Mouse (Mus musculus) intestine, postnatal 0 days (tissue): ENCODE measurements around the gene Sp7. TPM values are rescaled to one million over a fixed set of nuclear protein-coding genes. Genes with fewer than 3 reads are reported as not detected.
A peak's percentile ranks its signal among the peaks of the same experiment; 100 is the strongest.

Experiments
- ATAC-seq: fragments of 200-750 bp; cut with Nextera tagmentation; 2 replicates; pipeline ENCODE4 v1.8.0; 2017; ENCODE audit warnings: mild to moderate bottlenecking, moderate TSS enrichment, moderate library complexity
- H3K27ac ChIP-seq: fragments of 300-500 bp; sonication (generic); 2 replicates; pipeline ENCODE4 v1.5.1; 2014; ENCODE audit warnings: mild to moderate bottlenecking, low read depth, low read length, moderate library complexity
- H3K27me3 ChIP-seq: fragments of 300-500 bp; sonication (generic); replicated peaks from 2 replicates; pipeline ENCODE4 v1.6.1; 2014; ENCODE audit warnings: low read length, mixed read lengths; ENCODE audit not compliant: control insufficient read depth, insufficient read depth
- H3K36me3 ChIP-seq: fragments of 300-500 bp; sonication (generic); 2 replicates; pipeline ENCODE4 v1.6.1; 2014; ENCODE audit warnings: mild to moderate bottlenecking, moderate library complexity; ENCODE audit not compliant: control insufficient read depth, insufficient read depth
- H3K4me1 ChIP-seq: fragments of 300-500 bp; sonication (generic); replicated peaks from 2 replicates; pipeline ENCODE4 v1.6.1; 2014; ENCODE audit warnings: antibody characterized with exemption, low read length, mixed read lengths; ENCODE audit not compliant: control insufficient read depth, insufficient read depth
- H3K4me2 ChIP-seq: fragments of 300-500 bp; sonication (generic); replicated peaks from 2 replicates; pipeline ENCODE4 v1.6.1; 2014; ENCODE audit warnings: low read depth, mild to moderate bottlenecking, moderate library complexity
- H3K4me3 ChIP-seq: fragments of 300-500 bp; sonication (generic); 2 replicates; pipeline ENCODE4 v1.5.1; 2014; ENCODE audit warnings: low read depth, low read length
- H3K9ac ChIP-seq: fragments of 300-500 bp; sonication (generic); 2 replicates; pipeline ENCODE4 v1.6.1; 2014; ENCODE audit warnings: mild to moderate bottlenecking, low read depth, low read length
- H3K9me3 ChIP-seq: fragments of 300-500 bp; sonication (generic); 2 replicates; pipeline ENCODE4 v1.6.1; 2016; ENCODE audit warnings: mixed run types; ENCODE audit not compliant: control insufficient read depth
- CTCF ChIP-seq: sonication (generic); IDR thresholded peaks from 2 replicates; pipeline ENCODE4 v1.5.1; 2016; ENCODE audit warnings: low read depth, mild to moderate bottlenecking, control low read depth, antibody characterized with exemption, moderate library complexity
- WGBS: fragments of 180-500 bp; shearing (Covaris S2); extraction: QIAGEN DNeasy Blood & Tissue Kit; methylation state at CpG from one replicate; pipeline ENCODE4 v1.1.7; 2014; 5-methylcytosine and 5-hydroxymethylcytosine counted together
- polyA plus RNA-seq: library from polyadenylated mRNA; unstranded; fragments of >200 nt; fragmentation: Nextera tagmentation; extraction: Ambion mirVana; gene quantifications from 2 replicates; pipeline ENCODE4 v1.2.1, GENCODE M21; 2015

Gene Sp7
- 0.07 and 0.14 TPM in 2 replicates for polyA plus RNA-seq

- Histone ChIP-seq H3K4me2 (peak within 1 kb of the TSS; percentile 37), H3K4me1 (no peaks in the 10 kb centered on the region), H3K4me3 (peak within 1 kb of the TSS; percentile 11; the same call in 1 of the 2 replicates), H3K27ac (no peak within 1 kb of the TSS), H3K9ac (no peak within 1 kb of the TSS), H3K36me3 (no peaks in the 10 kb centered on the region), H3K27me3 (peaks cover 10% of the 10 kb centered on the region; the same call in 1 of the 2 replicates), H3K9me3 (no peaks in the 10 kb centered on the region)
- TF ChIP-seq CTCF, result no peak
- ATAC-seq, result no peak
- 6% methylated on average over 15 of the region's 15 CpGs for WGBS
Observed at GRCm38 (mm10) chr15:102366733-102367344, at the start of gene Sp7. Gene Sp7, minus strand, starts transcription at chr15:102367182.

GRCm38 (mm10) chr15:102413687-102414086 is 46.7 kb upstream of the Sp7 start:
- H3K9ac ChIP-seq, result no peak overlapping the region
- H3K27me3 ChIP-seq, result no peaks in the 10 kb centered on the region
- H3K4me3 ChIP-seq, result no peak overlapping the region
- H3K9me3 ChIP-seq, result no peaks in the 10 kb centered on the region
- H3K36me3 ChIP-seq, result peaks cover 25% of the 10 kb centered on the region
- no peak overlapping the region for H3K27ac ChIP-seq
- ATAC-seq, result no peak
- no peak for TF ChIP-seq CTCF
- H3K4me1 ChIP-seq, result no peaks in the 10 kb centered on the region
- no peak overlapping the region for H3K4me2 ChIP-seq

GRCm38 (mm10) chr15:102411077-102411476 is 44.1 kb upstream of the Sp7 start:
- Histone ChIP-seq H3K4me2 (no peak overlapping the region), H3K4me1 (no peaks in the 10 kb centered on the region), H3K4me3 (no peak overlapping the region), H3K36me3 (peaks cover 33% of the 10 kb centered on the region), H3K9me3 (no peaks in the 10 kb centered on the region), H3K27me3 (no peaks in the 10 kb centered on the region), H3K9ac (no peak overlapping the region), H3K27ac (no peak overlapping the region)
- no peak for TF ChIP-seq CTCF
- WGBS, result 93% methylated on average over 1 of the region's 1 CpGs
- no peak for ATAC-seq

- no peak overlapping the region for H3K9ac ChIP-seq
- H3K27ac ChIP-seq, result peak overlapping the region; percentile 11; the same call in 1 of the 2 replicates
- H3K4me1 ChIP-seq, result no peaks in the 10 kb centered on the region
- no peaks in the 10 kb centered on the region for H3K27me3 ChIP-seq
- TF ChIP-seq CTCF, result no peak
- no peaks in the 10 kb centered on the region for H3K9me3 ChIP-seq
- 0 out of 2 replicates have a peak overlapping the region, but pooled peaks have one; percentile 9 for H3K4me2 ChIP-seq
- H3K4me3 ChIP-seq, result no peak overlapping the region
- H3K36me3 ChIP-seq, result peaks cover 33% of the 10 kb centered on the region
- no peak for ATAC-seq
- WGBS, result 83% methylated on average over 3 of the region's 3 CpGs
Observed at GRCm38 (mm10) chr15:102409286-102409685, 42.3 kb upstream of the Sp7 start.

- ATAC-seq, result no peak
Observed at GRCm38 (mm10) chr15:102408558-102409130, 41.7 kb upstream of the Sp7 start.

GRCm38 (mm10) chr15:102407681-102408557 is 40.9 kb upstream of the Sp7 start:
- H3K27ac ChIP-seq, result no peak overlapping the region
- H3K27me3 ChIP-seq, result no peaks in the 10 kb centered on the region
- WGBS, result 96% methylated on average over 10 of the region's 10 CpGs
- no peak for ATAC-seq
- TF ChIP-seq CTCF, result peak; percentile 48
- H3K4me3 ChIP-seq, result no peak overlapping the region
- no peaks in the 10 kb centered on the region for H3K9me3 ChIP-seq
- no peak overlapping the region for H3K9ac ChIP-seq
- peaks cover 26% of the 10 kb centered on the region for H3K36me3 ChIP-seq
- H3K4me2 ChIP-seq, result no peak overlapping the region
- H3K4me1 ChIP-seq, result no peaks in the 10 kb centered on the region

More at GRCm38 (mm10) chr15:102408558-102409130, 41.7 kb upstream of the Sp7 start:
- Histone ChIP-seq H3K27me3 (no peaks in the 10 kb centered on the region), H3K9me3 (no peaks in the 10 kb centered on the region), H3K9ac (no peak overlapping the region), H3K4me3 (no peak overlapping the region), H3K4me2 (no peak overlapping the region), H3K4me1 (no peaks in the 10 kb centered on the region), H3K36me3 (peaks cover 30% of the 10 kb centered on the region), H3K27ac (no peak overlapping the region)
- no peak for TF ChIP-seq CTCF
- WGBS, result 75% methylated on average over 2 of the region's 2 CpGs
